Mouse (Mus musculus): ENCODE measurements around the gene Fnip2. TPM values are rescaled to one million over a fixed set of nuclear protein-coding genes. Genes with fewer than 3 reads are reported as not detected.
"Not testable (repeated sequence)": the region's sequence is repeated elsewhere in the genome, so short reads cannot be mapped to it uniquely, and the experiment has no call there.

Fnip2 gene
- total and polyA plus RNA-seq, 3 experiments, result 3.2 to 71.3 (median 57.6) TPM

DNA sequence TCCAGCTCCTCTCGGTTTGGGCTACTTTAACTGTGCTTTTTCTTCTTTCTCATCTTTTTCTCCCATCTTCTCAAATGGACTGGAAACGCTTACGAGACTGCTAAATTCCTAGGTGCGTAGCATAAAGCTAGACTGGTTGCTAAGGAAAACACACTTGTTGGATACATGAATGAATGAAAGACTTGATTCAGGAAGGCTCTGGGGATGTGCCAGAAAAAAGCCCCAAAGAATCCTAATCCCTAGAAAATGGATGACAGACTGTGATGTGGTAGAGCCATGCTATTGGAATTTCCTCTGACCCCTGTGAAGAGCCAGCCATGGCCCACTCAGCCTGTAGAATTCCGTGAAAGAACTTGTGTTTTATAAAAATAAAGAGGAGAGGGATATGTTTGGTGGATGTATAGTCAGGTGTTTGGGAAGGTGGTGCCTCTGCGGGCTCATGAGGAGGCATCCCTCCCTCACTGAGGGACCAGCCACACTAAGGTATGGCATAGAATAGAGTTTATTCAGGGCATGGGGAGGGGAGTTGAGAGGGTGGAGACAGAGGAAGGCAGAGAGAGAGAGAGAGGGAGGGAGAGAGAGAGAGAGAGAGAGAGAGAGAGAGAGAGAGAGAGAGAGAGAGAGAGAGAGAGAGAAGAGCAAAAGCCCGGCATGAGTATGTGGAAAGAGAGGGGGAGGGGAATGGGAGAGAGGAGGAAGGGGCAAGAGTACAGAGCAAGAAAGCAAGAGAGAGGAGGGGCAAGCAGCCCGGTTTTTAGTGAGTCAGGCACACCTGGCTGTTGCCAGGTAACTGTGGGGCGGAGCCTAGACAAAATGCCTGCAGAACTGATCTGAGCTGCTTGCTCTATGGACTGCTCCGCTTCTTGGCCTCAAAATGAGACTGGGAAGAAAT, 8.2 kb upstream of the Fnip2 start:
- Histone ChIP-seq H3K36me3 (replicated peaks) (no peaks in the 10 kb centered on the region), H3K4me1 (ENCODE audit: insufficient read depth, low read depth, low read length) (peaks cover 58% of the 10 kb centered on the region)

DNA sequence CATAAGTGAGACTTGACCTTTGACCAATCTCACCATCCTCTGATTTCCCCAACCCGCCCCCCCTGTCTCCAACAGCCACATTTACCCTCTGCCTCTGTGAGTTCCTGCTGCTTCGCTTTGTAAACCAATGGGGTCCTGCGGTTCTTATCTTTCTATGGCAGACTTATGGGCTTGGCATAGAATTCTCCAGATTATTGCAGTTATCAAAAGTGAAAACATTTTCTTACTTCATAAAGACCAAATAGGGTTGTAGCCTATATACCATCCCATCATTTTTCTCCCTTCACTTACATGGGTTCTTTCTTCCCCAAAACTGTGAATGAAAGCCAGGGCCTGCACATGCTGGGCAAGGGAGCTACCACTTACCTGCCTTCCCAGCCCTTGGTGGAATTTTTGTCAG, 6.7 kb upstream of the Fnip2 start:
- DNase-seq (ENCODE audit: low spot score) (peak; percentile 64), ATAC-seq (ENCODE audit: extremely low read depth, insufficient number of reproducible peaks, low FRiP score, poor library complexity, severe bottlenecking) (peak; percentile 97)
- TF ChIP-seq POLR2AphosphoS5 (IDR thresholded peaks at IDR 0.05; ENCODE audit: insufficient replicate concordance, low read depth, low read length) (no peak), GATA2 (IDR thresholded peaks at IDR 0.05; ENCODE audit: borderline replicate concordance, low read depth, low read length) (no peak), TAL1 (conservative IDR thresholded peaks at IDR 0.05; ENCODE audit: low read depth, low read length) (peak; percentile 83)
- Histone ChIP-seq H3K4me1 (ENCODE audit: insufficient read depth, low read depth, low read length) (peaks cover 51% of the 10 kb centered on the region), H3K4me3 (ENCODE audit: low read depth, low read length) (no peak overlapping the region), H3K9me3 (replicated peaks) (no peaks in the 10 kb centered on the region), H3K36me3 (replicated peaks) (no peaks in the 10 kb centered on the region), H3K27me3 (ENCODE audit: insufficient read depth, low read length) (no peaks in the 10 kb centered on the region)

More for the DNA sequence above, 8.2 kb upstream of the Fnip2 start:
- TF ChIP-seq GATA1 (IDR thresholded peaks at IDR 0.05; ENCODE audit: borderline replicate concordance, low read length) (no peak), CTCF (IDR thresholded peaks at IDR 0.05; ENCODE audit: low read depth, low read length) (no peak), TAL1 (conservative IDR thresholded peaks at IDR 0.05; ENCODE audit: low read depth, low read length) (no peak), POLR2AphosphoS5 (IDR thresholded peaks at IDR 0.05; ENCODE audit: insufficient replicate concordance, low read depth, low read length) (no peak), GATA2 (IDR thresholded peaks at IDR 0.05; ENCODE audit: borderline replicate concordance, low read depth, low read length) (no peak)
- ATAC-seq (ENCODE audit: extremely low read depth, insufficient number of reproducible peaks, low FRiP score, poor library complexity, severe bottlenecking) (no peak), DNase-seq (ENCODE audit: low spot score) (no peak)
- H3K27me3 ChIP-seq (ENCODE audit: insufficient read depth, low read length), result no peaks in the 10 kb centered on the region
- H3K9me3 ChIP-seq (replicated peaks), result no peaks in the 10 kb centered on the region
- no peak overlapping the region for H3K4me3 ChIP-seq (ENCODE audit: low read depth, low read length)

GRCm38 (mm10) chr3:79573376-79573775, 5.8 kb upstream of the Fnip2 start:
- not testable (repeated sequence) for DNase-seq (ENCODE audit: low spot score); H3K36me3 ChIP-seq (replicated peaks); H3K27me3 ChIP-seq (ENCODE audit: insufficient read depth, low read length); H3K4me3 ChIP-seq (ENCODE audit: low read depth, low read length); ATAC-seq (ENCODE audit: extremely low read depth, insufficient number of reproducible peaks, low FRiP score, poor library complexity, severe bottlenecking); H3K9me3 ChIP-seq (replicated peaks)
- H3K4me1 ChIP-seq (ENCODE audit: insufficient read depth, low read depth, low read length), result peaks cover 60% of the 10 kb centered on the region

DNA sequence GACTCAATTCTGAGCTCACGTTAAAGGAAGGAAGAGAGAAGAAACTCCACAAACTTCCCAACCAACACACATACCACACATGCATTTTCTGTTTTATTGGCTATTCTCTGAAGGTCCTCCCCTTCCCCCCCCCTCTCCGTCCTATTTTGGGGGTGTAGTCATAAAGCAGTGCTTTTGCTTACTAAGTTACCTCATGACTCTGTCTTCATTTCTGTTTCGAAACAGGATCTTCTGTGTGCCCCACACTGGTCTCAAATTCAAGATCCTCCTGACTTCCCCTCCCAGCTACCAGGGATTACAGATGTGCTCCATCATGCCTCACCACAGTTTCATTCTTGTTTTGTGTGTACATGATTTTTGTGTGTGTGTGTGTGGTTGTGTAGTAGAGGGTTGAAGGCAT, 4.8 kb upstream of the Fnip2 start:
- no peaks in the 10 kb centered on the region for H3K36me3 ChIP-seq (replicated peaks)
- no peak for DNase-seq (ENCODE audit: low spot score)
- ATAC-seq (ENCODE audit: extremely low read depth, insufficient number of reproducible peaks, low FRiP score, poor library complexity, severe bottlenecking), result no peak
- TF ChIP-seq TAL1 (conservative IDR thresholded peaks at IDR 0.05; ENCODE audit: low read depth, low read length), result no peak
- no peak for TF ChIP-seq POLR2AphosphoS5 (IDR thresholded peaks at IDR 0.05; ENCODE audit: insufficient replicate concordance, low read depth, low read length)
- no peak for TF ChIP-seq GATA1 (IDR thresholded peaks at IDR 0.05; ENCODE audit: borderline replicate concordance, low read length)
- TF ChIP-seq CTCF (IDR thresholded peaks at IDR 0.05; ENCODE audit: low read depth, low read length), result no peak
- TF ChIP-seq GATA2 (IDR thresholded peaks at IDR 0.05; ENCODE audit: borderline replicate concordance, low read depth, low read length), result no peak
- H3K27me3 ChIP-seq (ENCODE audit: insufficient read depth, low read length), result no peaks in the 10 kb centered on the region
- no peaks in the 10 kb centered on the region for H3K9me3 ChIP-seq (replicated peaks)
- H3K4me3 ChIP-seq (ENCODE audit: low read depth, low read length), result no peak overlapping the region
- peaks cover 60% of the 10 kb centered on the region for H3K4me1 ChIP-seq (ENCODE audit: insufficient read depth, low read depth, low read length)

- ATAC-seq (ENCODE audit: extremely low read depth, insufficient number of reproducible peaks, low FRiP score, poor library complexity, severe bottlenecking) (no peak), DNase-seq (ENCODE audit: low spot score) (no peak)
- Histone ChIP-seq H3K9me3 (replicated peaks) (no peaks in the 10 kb centered on the region), H3K27me3 (ENCODE audit: insufficient read depth, low read length) (no peaks in the 10 kb centered on the region), H3K4me1 (ENCODE audit: insufficient read depth, low read depth, low read length) (peaks cover 67% of the 10 kb centered on the region), H3K36me3 (replicated peaks) (peaks cover 15% of the 10 kb centered on the region), H3K4me3 (ENCODE audit: low read depth, low read length) (no peak overlapping the region)
- TF ChIP-seq TAL1 (conservative IDR thresholded peaks at IDR 0.05; ENCODE audit: low read depth, low read length), result no peak
- no peak for TF ChIP-seq GATA2 (IDR thresholded peaks at IDR 0.05; ENCODE audit: borderline replicate concordance, low read depth, low read length)
Measured at GRCm38 (mm10) chr3:79569351-79569681, 1.7 kb upstream of the Fnip2 start.

DNA sequence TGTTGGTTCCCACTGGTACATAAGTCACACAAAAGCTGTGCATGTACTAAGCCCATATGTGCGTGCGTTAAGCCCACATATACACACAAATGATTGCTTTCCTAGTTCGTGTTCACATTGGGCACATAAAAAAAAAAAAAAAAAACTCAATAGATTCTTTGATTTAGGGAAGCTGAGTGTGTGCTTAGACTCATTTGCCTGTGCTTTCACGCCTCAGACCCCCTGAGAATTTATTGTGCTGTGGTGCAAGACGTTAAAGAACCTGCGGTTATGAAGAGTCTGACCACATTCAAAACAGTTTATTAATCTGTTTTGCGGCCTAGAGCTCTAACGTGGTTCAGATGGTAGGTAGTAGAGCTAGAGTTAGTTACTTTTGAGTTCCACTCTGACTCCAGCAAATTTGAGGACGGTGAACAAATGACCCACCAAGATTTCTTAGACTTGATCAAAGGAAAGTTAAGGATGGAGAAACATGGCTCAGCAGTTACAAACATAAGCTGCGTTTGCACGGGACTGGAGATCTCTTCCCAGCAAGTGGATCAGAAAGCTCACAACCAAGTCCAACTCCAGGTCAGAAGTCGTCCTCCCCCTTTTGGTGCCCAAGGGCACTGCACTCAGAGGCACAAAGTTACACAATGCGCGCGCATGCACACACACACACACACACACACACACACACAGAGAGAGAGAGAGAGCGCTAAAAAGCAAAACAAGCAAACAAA, 1.2 kb upstream of the Fnip2 start:
- ATAC-seq (ENCODE audit: extremely low read depth, insufficient number of reproducible peaks, low FRiP score, poor library complexity, severe bottlenecking) (no peak), DNase-seq (ENCODE audit: low spot score) (no peak)
- TF ChIP-seq GATA1 (IDR thresholded peaks at IDR 0.05; ENCODE audit: borderline replicate concordance, low read length) (no peak), TAL1 (conservative IDR thresholded peaks at IDR 0.05; ENCODE audit: low read depth, low read length) (no peak), CTCF (IDR thresholded peaks at IDR 0.05; ENCODE audit: low read depth, low read length) (no peak), GATA2 (IDR thresholded peaks at IDR 0.05; ENCODE audit: borderline replicate concordance, low read depth, low read length) (no peak), POLR2AphosphoS5 (IDR thresholded peaks at IDR 0.05; ENCODE audit: insufficient replicate concordance, low read depth, low read length) (no peak)
- Histone ChIP-seq H3K4me1 (ENCODE audit: insufficient read depth, low read depth, low read length) (peaks cover 66% of the 10 kb centered on the region), H3K4me3 (ENCODE audit: low read depth, low read length) (no peak overlapping the region), H3K9me3 (replicated peaks) (no peaks in the 10 kb centered on the region), H3K27me3 (ENCODE audit: insufficient read depth, low read length) (no peaks in the 10 kb centered on the region), H3K36me3 (replicated peaks) (peaks cover 16% of the 10 kb centered on the region)

All from G1E (cell line).